Mouse (Mus musculus) heart, embryonic 14.5 days (tissue): Measurements from ENCODE around the gene Srebf2. TPM values are rescaled to one million over a fixed set of nuclear protein-coding genes. Genes with fewer than 3 reads are reported as not detected.

Experiments used
- ATAC-seq: fragments of 200-750 bp; cut with Nextera tagmentation; 2 replicates; pipeline ENCODE4 v1.8.0; 2017; ENCODE audit warnings: low read depth, moderate TSS enrichment; ENCODE audit not compliant: insufficient number of reproducible peaks, insufficient read depth, low FRiP score
- H3K27ac ChIP-seq, 2 experiments: fragments of 200-500 bp in 1 of 2; fragments of 300-500 bp in 1 of 2; sonication (generic) in 1 of 2; replicated peaks in 1 of 2; 2 replicates each; pipeline ENCODE4 v1.5.1; 2012 to 2014; ENCODE audit warnings: low read depth in 2 of 2, low read length in 2 of 2, control low read depth in 1 of 2, mild to moderate bottlenecking in 1 of 2, mixed read lengths in 1 of 2; ENCODE audit not compliant: control insufficient read depth in 1 of 2, insufficient read depth in 1 of 2
- H3K27me3 ChIP-seq: fragments of 300-500 bp; sonication (generic); 2 replicates; pipeline ENCODE4 v1.6.1; 2014; ENCODE audit warnings: mild to moderate bottlenecking, low read length, control low read depth; ENCODE audit not compliant: control insufficient read depth, insufficient read depth
- H3K36me3 ChIP-seq: fragments of 300-500 bp; sonication (generic); 2 replicates; pipeline ENCODE4 v1.6.1; 2014; ENCODE audit warnings: mild to moderate bottlenecking, control low read depth, low read length, mixed read lengths; ENCODE audit not compliant: control insufficient read depth, insufficient read depth
- H3K4me1 ChIP-seq, 2 experiments: fragments of 200-500 bp in 1 of 2; fragments of 300-500 bp in 1 of 2; sonication (generic) in 1 of 2; 2 replicates each; pipeline ENCODE4 v1.6.1; 2012 to 2014; ENCODE audit warnings: low read length in 2 of 2, control low read depth in 1 of 2, mixed read lengths in 1 of 2; ENCODE audit not compliant: control insufficient read depth in 2 of 2, insufficient read depth in 2 of 2
- H3K4me2 ChIP-seq: fragments of 300-500 bp; sonication (generic); 2 replicates; pipeline ENCODE4 v1.6.1; 2014; ENCODE audit warnings: mild to moderate bottlenecking, low read length
- H3K4me3 ChIP-seq, 2 experiments: fragments of 200-500 bp in 1 of 2; fragments of 300-500 bp in 1 of 2; sonication (generic) in 1 of 2; 2 replicates each; pipeline ENCODE4 v1.5.1; 2012 to 2014; ENCODE audit warnings: low read length in 2 of 2, mild to moderate bottlenecking in 2 of 2, control low read depth in 1 of 2, low read depth in 1 of 2, moderate library complexity in 1 of 2; ENCODE audit not compliant: control insufficient read depth in 1 of 2, insufficient read depth in 1 of 2
- H3K9ac ChIP-seq: fragments of 300-500 bp; sonication (generic); 2 replicates; pipeline ENCODE4 v1.6.1; 2014; ENCODE audit warnings: mild to moderate bottlenecking, low read length
- H3K9me3 ChIP-seq: fragments of 300-500 bp; sonication (generic); 2 replicates; pipeline ENCODE4 v1.6.1; 2016; ENCODE audit warnings: low read length, control low read depth; ENCODE audit not compliant: control insufficient read depth
- WGBS: fragments of 180-500 bp; shearing (Covaris S2); extraction: QIAGEN DNeasy Blood & Tissue Kit; methylation state at CpG from one replicate; pipeline ENCODE4 v1.1.7; 2014; 5-methylcytosine and 5-hydroxymethylcytosine counted together
- polyA plus RNA-seq: library from polyadenylated mRNA; unstranded; fragments of >200 nt; fragmentation: Nextera tagmentation; extraction: Ambion mirVana; gene quantifications from 2 replicates; pipeline ENCODE4 v1.2.1, GENCODE M21; 2014

Srebf2 gene
- polyA plus RNA-seq, 1 experiment from 2014 or later: 59.8 TPM

DNA sequence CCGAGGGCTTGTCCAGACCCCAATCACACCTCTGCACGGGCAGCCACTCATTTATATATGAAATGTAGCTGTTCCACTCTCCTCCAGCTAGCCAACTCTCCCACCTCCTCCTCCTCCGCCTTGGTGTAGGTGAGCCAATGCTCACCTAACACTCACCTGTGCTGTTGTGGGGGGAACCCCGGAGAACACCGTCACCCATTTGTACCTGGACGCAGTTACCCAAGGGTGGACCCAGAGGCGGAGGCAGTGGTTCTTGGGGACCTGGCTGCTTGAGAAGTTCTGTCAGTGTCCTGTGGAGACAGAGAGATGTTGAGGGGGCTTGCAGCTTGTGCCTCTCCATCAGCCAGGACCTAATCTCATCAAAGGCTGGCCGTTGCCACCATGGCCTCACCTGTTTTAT is 61.3 kb downstream of the Srebf2 start:
- no peaks in the 10 kb centered on the region for H3K9me3 ChIP-seq
- no peak overlapping the region for H3K9ac ChIP-seq
- no peak overlapping the region for H3K27ac ChIP-seq
- H3K4me2 ChIP-seq: no peak overlapping the region
- H3K27me3 ChIP-seq: peaks cover 92% of the 10 kb centered on the region
- peaks cover 17 to 34% of the 10 kb centered on the region in 2 experiments for H3K4me1 ChIP-seq
- 84% methylated on average over 8 of the region's 8 CpGs for WGBS
- peaks cover 23% of the 10 kb centered on the region for H3K36me3 ChIP-seq
- no peak for ATAC-seq
- H3K4me3 ChIP-seq: no peak overlapping the region

DNA sequence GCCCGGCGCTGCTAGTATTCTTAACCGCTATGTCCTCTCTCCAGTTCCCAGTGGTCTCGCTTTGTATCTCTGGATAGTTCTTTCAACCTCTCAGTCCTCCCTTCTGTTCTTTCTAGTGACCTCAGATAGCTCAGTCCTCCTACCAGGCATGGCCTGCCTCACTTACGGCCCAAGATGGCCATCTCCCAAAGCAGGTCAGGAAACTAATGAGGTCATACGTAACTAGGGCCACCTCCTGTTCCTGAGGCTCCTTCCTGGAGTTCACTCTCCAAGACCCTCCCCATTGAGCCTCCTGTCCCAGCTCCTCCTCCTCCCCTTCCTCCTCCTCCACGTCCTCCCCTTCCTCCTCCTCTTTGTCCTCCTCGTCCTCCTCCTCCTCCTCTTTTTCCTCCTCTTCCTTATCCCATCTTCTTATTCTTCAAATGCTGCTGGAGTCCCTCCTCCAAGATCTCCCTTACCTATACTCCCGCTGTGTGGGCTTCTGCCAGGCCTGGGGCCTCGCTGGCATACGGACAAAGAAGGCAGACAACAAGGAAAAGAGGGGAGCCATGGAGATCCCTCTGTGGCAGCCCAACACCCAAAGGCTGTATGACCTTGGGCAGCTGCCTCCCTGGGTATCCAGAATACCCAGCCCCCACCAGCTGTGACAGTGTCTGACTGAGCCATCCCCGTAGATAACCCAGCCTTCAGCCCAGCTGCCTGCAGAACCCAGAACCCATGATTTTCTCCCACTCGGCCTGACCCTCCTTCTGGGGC is 62.5 kb downstream of the Srebf2 start:
- Histone ChIP-seq H3K9ac (no peak overlapping the region), H3K4me2 (no peak overlapping the region), H3K36me3 (peaks cover 11% of the 10 kb centered on the region), H3K4me3 (no peak overlapping the region), H3K4me1 (peaks cover 17 to 34% of the 10 kb centered on the region in 2 experiments), H3K27ac (no peak overlapping the region), H3K9me3 (no peaks in the 10 kb centered on the region), H3K27me3 (peaks cover 98% of the 10 kb centered on the region)
- no peak for ATAC-seq
- 75% methylated on average over 13 of the region's 13 CpGs for WGBS

DNA sequence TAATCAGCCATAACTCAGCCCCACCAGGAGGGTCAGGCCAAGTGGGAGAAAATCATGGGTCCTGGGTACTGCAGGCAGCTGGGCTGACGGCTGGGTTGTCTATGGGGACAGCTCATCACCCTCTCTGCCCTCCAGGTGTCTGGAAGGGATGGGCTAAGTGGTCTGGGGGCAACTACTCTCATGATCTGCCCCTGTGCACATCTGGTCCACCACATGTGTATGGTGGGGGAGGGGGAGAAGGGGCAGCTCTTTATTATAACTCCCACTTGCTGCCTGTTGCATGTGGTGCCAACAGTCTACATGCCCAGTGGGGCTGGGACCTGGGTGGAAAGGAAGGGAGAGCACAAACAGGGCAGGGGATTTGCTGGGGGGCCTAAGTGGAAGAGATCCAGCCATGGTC is 63.8 kb downstream of the Srebf2 start:
- WGBS: 44% methylated on average over 1 of the region's 1 CpGs
- Histone ChIP-seq H3K27me3 (peaks cover 99% of the 10 kb centered on the region), H3K4me1 (peaks cover 21 to 34% of the 10 kb centered on the region in 2 experiments), H3K9ac (no peak overlapping the region), H3K27ac (no peak overlapping the region), H3K4me3 (no peak overlapping the region), H3K36me3 (peaks cover 2% of the 10 kb centered on the region), H3K9me3 (no peaks in the 10 kb centered on the region), H3K4me2 (no peak overlapping the region)
- no peak for ATAC-seq

DNA sequence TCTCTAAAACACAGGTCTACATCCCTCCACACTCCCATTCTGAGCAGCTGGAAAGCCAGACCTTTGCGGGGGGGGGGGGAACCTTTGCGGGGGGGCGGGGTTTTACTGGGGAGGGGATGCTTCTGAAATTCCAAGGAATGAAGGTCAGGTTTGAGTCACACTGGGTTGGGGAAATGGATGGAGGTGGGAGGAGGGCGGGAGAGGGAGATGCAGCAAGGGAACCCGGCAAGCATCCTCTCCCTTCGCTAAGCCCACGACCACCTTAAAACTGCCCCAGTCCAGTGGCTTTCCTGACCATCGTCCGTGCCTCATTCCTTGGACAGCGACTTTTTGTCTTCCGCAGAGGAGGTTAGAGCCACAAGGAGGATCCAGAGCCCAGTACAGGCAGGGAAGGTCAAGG is 64.3 kb downstream of the Srebf2 start:
- Histone ChIP-seq H3K36me3 (no peaks in the 10 kb centered on the region), H3K4me1 (peaks cover 21 to 34% of the 10 kb centered on the region in 2 experiments), H3K27ac (no peak overlapping the region), H3K4me2 (peak overlapping the region; percentile 74), H3K4me3 (peak overlapping the region; percentile 43 to 50; a peak in 2 of 4 replicates), H3K9me3 (no peaks in the 10 kb centered on the region), H3K9ac (no peak overlapping the region), H3K27me3 (peaks cover 99% of the 10 kb centered on the region)
- ATAC-seq: no peak
- WGBS: 3% methylated on average over 11 of the region's 11 CpGs

DNA sequence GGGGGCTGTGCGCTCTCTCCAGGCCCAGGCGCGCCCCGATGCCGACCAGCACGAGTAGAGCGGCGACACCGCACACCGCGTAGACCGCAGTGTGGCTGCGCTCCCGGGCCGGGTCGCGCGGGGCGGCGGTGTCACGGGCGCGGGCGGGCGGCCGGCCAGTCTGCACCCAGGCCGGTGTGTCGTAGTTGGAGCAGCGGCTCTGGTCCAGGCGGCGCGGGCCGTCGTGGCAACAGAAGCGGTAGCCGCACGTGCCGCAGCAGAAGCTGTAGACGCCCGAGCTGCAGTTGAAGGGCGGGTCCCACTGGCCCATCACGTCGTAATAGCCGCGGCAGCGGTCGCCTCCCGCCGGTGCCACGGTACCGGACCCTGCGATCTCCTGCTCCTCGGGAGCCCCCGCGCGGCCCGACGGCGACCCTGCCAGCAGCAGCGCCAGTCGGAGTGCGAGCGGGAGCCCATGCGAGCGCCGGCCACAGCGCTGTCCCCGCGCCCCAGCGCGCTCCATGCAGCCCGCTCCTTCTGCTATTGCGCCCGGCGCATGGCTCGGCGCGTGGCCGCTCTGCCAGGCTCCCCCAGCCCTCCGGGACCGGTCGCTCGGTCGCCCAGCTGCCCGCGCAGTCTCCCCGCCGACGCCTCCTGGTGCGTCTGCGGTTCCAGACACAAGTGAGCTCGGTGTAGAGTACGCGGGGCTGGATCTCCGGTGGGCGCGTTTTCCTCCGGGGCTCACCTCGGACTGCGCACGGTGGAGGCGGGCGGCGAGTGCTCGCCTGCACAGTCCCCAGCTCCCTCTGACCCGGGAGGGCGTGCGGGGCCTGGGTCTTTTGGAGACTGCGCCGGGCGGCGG is 65.2 kb downstream of the Srebf2 start:
- Histone ChIP-seq H3K4me3 (peak overlapping the region; percentile 43 to 50), H3K4me1 (peaks cover 18 to 34% of the 10 kb centered on the region in 2 experiments), H3K27ac (no peak overlapping the region), H3K9ac (peak overlapping the region; percentile 41; the same call in 1 of the 2 replicates), H3K27me3 (peaks cover 99% of the 10 kb centered on the region), H3K9me3 (no peaks in the 10 kb centered on the region), H3K4me2 (peak overlapping the region; percentile 74), H3K36me3 (no peaks in the 10 kb centered on the region)
- no peak for ATAC-seq
- under 1% methylated on average over 101 of the region's 112 CpGs for WGBS

DNA sequence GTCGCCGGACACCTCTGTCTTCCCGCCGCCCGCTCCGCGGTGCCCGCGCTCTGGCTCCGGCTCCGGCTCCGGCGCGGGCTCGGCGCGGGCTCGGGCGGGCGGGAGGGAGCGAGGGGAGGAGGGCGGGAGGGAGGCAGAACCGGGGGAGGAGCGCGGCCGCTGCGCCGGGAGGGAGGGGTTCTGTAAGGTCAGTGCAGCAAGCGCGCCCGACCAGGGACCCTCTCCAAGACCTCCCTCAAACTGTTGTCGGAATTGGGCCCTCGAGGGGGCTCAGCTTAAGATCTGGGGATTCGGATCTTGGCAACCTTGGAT is 65.7 kb downstream of the Srebf2 start, which contains the start of gene Shisa8:
TSS of gene Shisa8 (minus strand) at position 64 of the 312 bp plus-strand sequence.
- Histone ChIP-seq H3K4me2 (peak within 1 kb of the TSS; percentile 74), H3K4me1 (peaks cover 14 to 31% of the 10 kb centered on the region in 2 experiments), H3K27me3 (peaks cover 94% of the 10 kb centered on the region), H3K36me3 (no peaks in the 10 kb centered on the region), H3K9ac (peak within 1 kb of the TSS; percentile 41; the same call in 1 of the 2 replicates), H3K9me3 (no peaks in the 10 kb centered on the region), H3K27ac (no peak within 1 kb of the TSS), H3K4me3 (peak within 1 kb of the TSS; percentile 43 to 50)
- under 1% methylated on average over 26 of the region's 34 CpGs for WGBS
- ATAC-seq: no peak

DNA sequence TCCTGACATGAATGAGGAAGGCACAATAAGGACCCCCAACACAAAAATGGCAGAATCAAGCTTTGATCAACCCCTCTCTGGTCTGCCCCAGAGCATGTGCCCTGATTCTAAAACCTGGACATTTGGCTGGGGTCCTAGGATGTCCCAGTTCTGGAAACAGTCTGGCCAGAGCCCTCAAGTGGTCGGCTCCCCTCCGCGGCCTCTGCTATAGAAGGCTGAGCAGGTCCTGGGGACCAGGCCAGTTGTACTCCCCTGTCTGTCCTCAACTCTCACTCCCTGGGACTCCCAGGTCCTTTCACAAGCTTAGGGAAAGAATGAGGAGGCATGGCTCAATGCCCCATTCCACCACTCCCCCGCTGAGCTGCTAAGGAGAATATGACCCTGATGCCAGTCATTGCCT is 66.2 kb downstream of the Srebf2 start:
- no peak for ATAC-seq
- no peaks in the 10 kb centered on the region for H3K36me3 ChIP-seq
- no peak overlapping the region for H3K4me2 ChIP-seq
- no peak overlapping the region for H3K4me3 ChIP-seq
- H3K4me1 ChIP-seq: peaks cover 14 to 29% of the 10 kb centered on the region in 2 experiments
- H3K9ac ChIP-seq: no peak overlapping the region
- H3K9me3 ChIP-seq: no peaks in the 10 kb centered on the region
- WGBS: 12% methylated on average over 4 of the region's 4 CpGs
- no peak overlapping the region for H3K27ac ChIP-seq
- peaks cover 93% of the 10 kb centered on the region for H3K27me3 ChIP-seq
